Mouse (Mus musculus) hindbrain, embryonic 15.5 days (tissue): Measurements from ENCODE around the gene Olfr221. TPM values are rescaled to one million over a fixed set of nuclear protein-coding genes. Genes with fewer than 3 reads are reported as not detected.
"Not testable (repeated sequence)": the region's sequence is repeated elsewhere in the genome, so short reads cannot be mapped to it uniquely, and the experiment has no call there.

Experiments used
- ATAC-seq: fragments of 200-750 bp; cut with Nextera tagmentation; 2 replicates; pipeline ENCODE4 v1.8.0; 2017; ENCODE audit warnings: low read depth, moderate number of reproducible peaks, moderate TSS enrichment; ENCODE audit not compliant: low FRiP score
- H3K27ac ChIP-seq: fragments of 300-500 bp; sonication (generic); replicated peaks from 2 replicates; pipeline ENCODE4 v1.5.1; 2015; ENCODE audit warnings: mild to moderate bottlenecking, inconsistent platforms
- H3K27me3 ChIP-seq: fragments of 300-500 bp; sonication (generic); 2 replicates; pipeline ENCODE4 v1.6.1; 2015; ENCODE audit warnings: control low read depth, inconsistent platforms
- H3K36me3 ChIP-seq: fragments of 300-500 bp; sonication (generic); 2 replicates; pipeline ENCODE4 v1.6.1; 2015; ENCODE audit warnings: control low read depth, inconsistent platforms
- H3K4me1 ChIP-seq: fragments of 300-500 bp; sonication (generic); replicated peaks from 2 replicates; pipeline ENCODE4 v1.6.1; 2015; ENCODE audit warnings: control low read depth, inconsistent platforms
- H3K4me2 ChIP-seq: fragments of 300-500 bp; sonication (generic); 2 replicates; pipeline ENCODE4 v1.6.1; 2015; ENCODE audit warnings: moderate library complexity, mild to moderate bottlenecking, inconsistent platforms
- H3K4me3 ChIP-seq: fragments of 300-500 bp; sonication (generic); 2 replicates; pipeline ENCODE4 v1.5.1; 2015; ENCODE audit warnings: mild to moderate bottlenecking, inconsistent platforms
- H3K9ac ChIP-seq: fragments of 300-500 bp; sonication (generic); 2 replicates; pipeline ENCODE4 v1.6.1; 2015; ENCODE audit warnings: inconsistent platforms
- H3K9me3 ChIP-seq: fragments of 300-500 bp; sonication (generic); 2 replicates; pipeline ENCODE4 v1.6.1; 2016; ENCODE audit warnings: control low read depth, inconsistent platforms
- WGBS: fragments of 180-500 bp; shearing (Covaris S2); methylation state at CpG from one replicate; pipeline ENCODE4 v1.1.7; 2015; 5-methylcytosine and 5-hydroxymethylcytosine counted together
- polyA plus RNA-seq: library from polyadenylated mRNA; unstranded; fragments of >200 nt; fragmentation: Nextera tagmentation; extraction: Ambion mirVana; gene quantifications from 2 replicates; pipeline ENCODE4 v1.2.1, GENCODE M21; 2015

Gene Olfr221
- polyA plus RNA-seq: 0.05 TPM in 1 of 2 replicates, not detected in the other

GRCm38 (mm10) chr14:52042359-52042758 lies at the start of gene Olfr221:
Gene Olfr221, minus strand, starts transcription at chr14:52042459.
- not testable (repeated sequence) for H3K9ac ChIP-seq, H3K27me3 ChIP-seq, H3K27ac ChIP-seq, ATAC-seq, H3K36me3 ChIP-seq, H3K4me3 ChIP-seq, H3K4me1 ChIP-seq, H3K9me3 ChIP-seq, H3K4me2 ChIP-seq
- WGBS: 68% methylated on average over 3 of the region's 3 CpGs

GRCm38 (mm10) chr14:52083083-52083482 lies 40.8 kb upstream of the Olfr221 start:
- H3K9me3 ChIP-seq: no peaks in the 10 kb centered on the region
- H3K36me3 ChIP-seq: peaks cover 47% of the 10 kb centered on the region
- H3K4me2 ChIP-seq: no peak overlapping the region

GRCm38 (mm10) chr14:52071599-52072137 lies 29.4 kb upstream of the Olfr221 start:
- 0 out of 2 replicates have a peak, but pooled peaks have one; percentile 33 for ATAC-seq
- Histone ChIP-seq H3K9ac (no peak overlapping the region), H3K27me3 (no peaks in the 10 kb centered on the region), H3K9me3 (no peaks in the 10 kb centered on the region), H3K4me3 (no peak overlapping the region), H3K4me2 (no peak overlapping the region), H3K27ac (no peak overlapping the region), H3K4me1 (no peaks in the 10 kb centered on the region), H3K36me3 (peaks cover 49% of the 10 kb centered on the region)
- WGBS: 95% methylated on average over 15 of the region's 15 CpGs

More at GRCm38 (mm10) chr14:52083083-52083482, 40.8 kb upstream of the Olfr221 start:
- no peak for ATAC-seq
- no peak overlapping the region for H3K27ac ChIP-seq
- H3K4me3 ChIP-seq: no peak overlapping the region
- H3K4me1 ChIP-seq: no peaks in the 10 kb centered on the region
- no peak overlapping the region for H3K9ac ChIP-seq
- no peaks in the 10 kb centered on the region for H3K27me3 ChIP-seq

- H3K9ac ChIP-seq: no peak overlapping the region
Observed at GRCm38 (mm10) chr14:52066135-52066534, 23.9 kb upstream of the Olfr221 start.

GRCm38 (mm10) chr14:52061798-52062197 lies 19.5 kb upstream of the Olfr221 start:
- no peak overlapping the region for H3K4me3 ChIP-seq
- no peak for ATAC-seq
- no peak overlapping the region for H3K27ac ChIP-seq
- no peaks in the 10 kb centered on the region for H3K4me1 ChIP-seq
- no peaks in the 10 kb centered on the region for H3K9me3 ChIP-seq
- H3K4me2 ChIP-seq: no peak overlapping the region
- 87% methylated on average over 8 of the region's 8 CpGs for WGBS
- no peak overlapping the region for H3K9ac ChIP-seq
- H3K36me3 ChIP-seq: no peaks in the 10 kb centered on the region
- H3K27me3 ChIP-seq: no peaks in the 10 kb centered on the region

More at GRCm38 (mm10) chr14:52066135-52066534, 23.9 kb upstream of the Olfr221 start:
- no peak overlapping the region for H3K27ac ChIP-seq
- no peak overlapping the region for H3K4me3 ChIP-seq
- H3K4me1 ChIP-seq: no peaks in the 10 kb centered on the region
- H3K9me3 ChIP-seq: no peaks in the 10 kb centered on the region
- WGBS: 57% methylated on average over 4 of the region's 4 CpGs
- H3K4me2 ChIP-seq: no peak overlapping the region
- H3K27me3 ChIP-seq: no peaks in the 10 kb centered on the region
- ATAC-seq: no peak
- peaks cover 7% of the 10 kb centered on the region for H3K36me3 ChIP-seq

- Histone ChIP-seq H3K4me3 (no peak overlapping the region), H3K4me1 (no peaks in the 10 kb centered on the region), H3K9ac (no peak overlapping the region), H3K4me2 (no peak overlapping the region), H3K9me3 (no peaks in the 10 kb centered on the region), H3K36me3 (no peaks in the 10 kb centered on the region), H3K27me3 (no peaks in the 10 kb centered on the region), H3K27ac (no peak overlapping the region)
- no peak for ATAC-seq
- WGBS: 76% methylated on average over 1 of the region's 1 CpGs
Observed at GRCm38 (mm10) chr14:52060800-52061199, 18.5 kb upstream of the Olfr221 start.

GRCm38 (mm10) chr14:52059982-52060381 lies 17.7 kb upstream of the Olfr221 start:
- ATAC-seq: no peak
- Histone ChIP-seq H3K4me3 (no peak overlapping the region), H3K27ac (no peak overlapping the region), H3K9ac (no peak overlapping the region), H3K9me3 (no peaks in the 10 kb centered on the region), H3K36me3 (no peaks in the 10 kb centered on the region), H3K27me3 (no peaks in the 10 kb centered on the region), H3K4me1 (no peaks in the 10 kb centered on the region), H3K4me2 (no peak overlapping the region)
- WGBS: 69% methylated on average over 4 of the region's 4 CpGs

- not testable (repeated sequence) for H3K4me2 ChIP-seq, H3K27ac ChIP-seq, ATAC-seq, H3K9me3 ChIP-seq, H3K36me3 ChIP-seq, H3K4me1 ChIP-seq, H3K4me3 ChIP-seq, H3K9ac ChIP-seq, H3K27me3 ChIP-seq
- WGBS: 82% methylated on average over 3 of the region's 3 CpGs
Observed at GRCm38 (mm10) chr14:52052720-52053119, 10.5 kb upstream of the Olfr221 start.

- H3K27ac ChIP-seq: no peak overlapping the region
- H3K27me3 ChIP-seq: no peaks in the 10 kb centered on the region
- no peak overlapping the region for H3K4me2 ChIP-seq
- ATAC-seq: no peak
- no peak overlapping the region for H3K9ac ChIP-seq
- H3K4me1 ChIP-seq: 0 out of 2 replicates have a peak, but pooled peaks cover 6% of the 10 kb centered on the region
- H3K4me3 ChIP-seq: no peak overlapping the region
- WGBS: 38% methylated on average over 9 of the region's 9 CpGs
- no peaks in the 10 kb centered on the region for H3K36me3 ChIP-seq
- no peaks in the 10 kb centered on the region for H3K9me3 ChIP-seq
Observed at GRCm38 (mm10) chr14:52045966-52046565, 3.8 kb upstream of the Olfr221 start.

GRCm38 (mm10) chr14:52044901-52045678 lies 2.8 kb upstream of the Olfr221 start:
- no peaks in the 10 kb centered on the region for H3K27me3 ChIP-seq
- no peak overlapping the region for H3K9ac ChIP-seq
- ATAC-seq: peak; percentile 42; the same call in 1 of the 2 replicates
- H3K9me3 ChIP-seq: no peaks in the 10 kb centered on the region
- no peak overlapping the region for H3K4me3 ChIP-seq
- 0 out of 2 replicates have a peak, but pooled peaks cover 6% of the 10 kb centered on the region for H3K4me1 ChIP-seq
- WGBS: 8% methylated on average over 8 of the region's 8 CpGs
- no peak overlapping the region for H3K27ac ChIP-seq
- H3K36me3 ChIP-seq: no peaks in the 10 kb centered on the region
- no peak overlapping the region for H3K4me2 ChIP-seq

- WGBS: 56% methylated on average over 6 of the region's 6 CpGs
- Histone ChIP-seq H3K4me3 (no peak overlapping the region), H3K4me1 (0 out of 2 replicates have a peak, but pooled peaks cover 6% of the 10 kb centered on the region), H3K9ac (no peak overlapping the region), H3K9me3 (no peaks in the 10 kb centered on the region), H3K4me2 (no peak overlapping the region), H3K27ac (no peak overlapping the region), H3K36me3 (no peaks in the 10 kb centered on the region), H3K27me3 (no peaks in the 10 kb centered on the region)
- no peak for ATAC-seq
Observed at GRCm38 (mm10) chr14:52043446-52043845, 1.2 kb upstream of the Olfr221 start.

- 94% methylated on average over 5 of the region's 5 CpGs for WGBS
- no peaks in the 10 kb centered on the region for H3K9me3 ChIP-seq
- H3K36me3 ChIP-seq: no peaks in the 10 kb centered on the region
- H3K9ac ChIP-seq: no peak overlapping the region
- no peak overlapping the region for H3K4me3 ChIP-seq
- H3K27me3 ChIP-seq: no peaks in the 10 kb centered on the region
- H3K4me1 ChIP-seq: no peaks in the 10 kb centered on the region
- no peak overlapping the region for H3K4me2 ChIP-seq
- no peak overlapping the region for H3K27ac ChIP-seq
- ATAC-seq: no peak
Observed at GRCm38 (mm10) chr14:52039332-52039731, 2.9 kb downstream of the Olfr221 start.
